Mouse (Mus musculus) testis, adult 2 months (tissue): ENCODE measurements around the gene Adgrd1.

Experiments
- CTCF ChIP-seq: fragments of 200-500 bp; IDR thresholded peaks from 2 replicates; pipeline ENCODE4 v1.5.1; 2012; ENCODE audit warnings: low read depth, mild to moderate bottlenecking, inconsistent platforms, low read length, moderate library complexity; ENCODE audit not compliant: control insufficient read depth, insufficient read depth, insufficient replicate concordance
- POLR2A ChIP-seq: fragments of 200-500 bp; IDR thresholded peaks from 2 replicates; pipeline ENCODE4 v1.6.1; 2012; ENCODE audit warnings: low read depth, mild to moderate bottlenecking, inconsistent platforms, low read length, moderate library complexity; ENCODE audit not compliant: control insufficient read depth

DNA sequence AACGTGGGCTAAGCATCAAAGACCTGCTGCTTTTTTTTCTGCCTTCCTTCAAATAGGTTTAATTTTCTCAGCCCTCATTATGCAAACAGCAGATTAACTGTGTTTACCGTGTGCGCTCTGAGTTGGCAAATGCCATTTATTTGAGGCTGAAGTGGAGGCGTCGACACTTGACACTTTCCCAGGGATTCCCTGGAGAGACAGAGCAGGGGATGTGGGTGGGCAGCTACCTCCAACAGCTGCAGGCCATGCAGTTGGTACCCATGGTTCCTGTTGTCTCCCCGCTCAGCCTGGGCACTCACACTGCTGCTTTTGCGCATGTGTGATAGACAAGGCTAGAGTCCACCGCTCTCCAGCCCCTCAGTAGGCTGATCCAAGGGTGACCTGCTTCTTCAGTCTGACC is 86.0 kb downstream of the Adgrd1 start:
- TF ChIP-seq POLR2A (no peak), CTCF (no peak)
